Mouse (Mus musculus): ENCODE results near the gene Ston1. TPM values are rescaled to one million over a fixed set of nuclear protein-coding genes. Genes with fewer than 3 reads are reported as not detected.

Gene Ston1
- polyA plus RNA-seq (2017; shearing (Covaris generic)): 0.16 TPM

GRCm38 (mm10) chr17:88597222-88598055 lies at the start of gene Ston1:
Ston1 (plus strand) TSS chr17:88597684.

GRCm38 (mm10) chr17:88668452-88668851 lies 71.0 kb downstream of the Ston1 start, which contains the start of gene Gtf2a1l:
Gtf2a1l (plus strand) TSS chr17:88668660.

Other genes starting within 250 kb of the Ston1 start
- 31.3 TPM for gene Foxn2, start 157.0 kb upstream of the Ston1 start, polyA plus RNA-seq (2017; shearing (Covaris generic))
- 13.1 TPM for gene Ppp1r21, start 67.6 kb upstream of the Ston1 start, polyA plus RNA-seq (2017; shearing (Covaris generic))
- 0.67 TPM for gene Gtf2a1l, start 71.0 kb downstream of the Ston1 start, polyA plus RNA-seq (2017; shearing (Covaris generic))
- 0.60 TPM for gene Lhcgr, start 194.3 kb downstream of the Ston1 start, polyA plus RNA-seq (2017; shearing (Covaris generic))